Mouse (Mus musculus) ES-Bruce4 (cell line): ENCODE results near the gene Lztfl1. TPM values are rescaled to one million over a fixed set of nuclear protein-coding genes. Genes with fewer than 3 reads are reported as not detected.

ENCODE experiments used
- H3K27ac ChIP-seq: 2 replicates; pipeline ENCODE4 v1.5.1; 2012; ENCODE audit warnings: low read length, inconsistent platforms; ENCODE audit not compliant: insufficient read depth
- H3K27me3 ChIP-seq: 2 replicates; pipeline ENCODE4 v1.6.1; 2012; ENCODE audit warnings: mild to moderate bottlenecking, low read length, inconsistent platforms; ENCODE audit not compliant: control insufficient read depth, poor library complexity, insufficient read depth, severe bottlenecking
- H3K36me3 ChIP-seq: 2 replicates; pipeline ENCODE4 v1.6.1; 2012; ENCODE audit warnings: inconsistent platforms, mild to moderate bottlenecking, low read length, moderate library complexity; ENCODE audit not compliant: control insufficient read depth, poor library complexity, insufficient read depth, severe bottlenecking
- H3K4me1 ChIP-seq: one replicate; pipeline ENCODE4 v1.8.1; 2011; ENCODE audit warnings: low read length; ENCODE audit not compliant: control insufficient read depth, insufficient read depth
- H3K4me3 ChIP-seq: 2 replicates; pipeline ENCODE4 v1.5.1; 2011; ENCODE audit warnings: low read depth, mild to moderate bottlenecking, low read length
- H3K9ac ChIP-seq: 2 replicates; pipeline ENCODE4 v1.6.1; 2012; ENCODE audit warnings: low read depth, mild to moderate bottlenecking, inconsistent platforms; ENCODE audit not compliant: poor library complexity, severe bottlenecking
- H3K9me3 ChIP-seq: replicated peaks from 2 replicates; pipeline ENCODE4 v1.6.1; 2012; ENCODE audit warnings: mild to moderate bottlenecking, low read length, inconsistent platforms; ENCODE audit not compliant: control insufficient read depth, poor library complexity, insufficient read depth, severe bottlenecking
- CTCF ChIP-seq: IDR thresholded peaks from one replicate; pipeline ENCODE4 v1.8.1; 2011; ENCODE audit warnings: low read depth, low read length
- EP300 ChIP-seq: IDR thresholded peaks from 2 replicates; pipeline ENCODE4 v1.6.1; 2011; ENCODE audit warnings: low read depth, low read length; ENCODE audit not compliant: insufficient read depth
- POLR2A ChIP-seq: IDR thresholded peaks from one replicate; pipeline ENCODE4 v1.8.1; 2011; ENCODE audit warnings: low read length; ENCODE audit not compliant: insufficient read depth
- polyA plus RNA-seq: library from polyadenylated mRNA; stranded (reverse); fragments of >200 nt; gene quantifications from 2 replicates; pipeline ENCODE4 v1.2.4, GENCODE M21; 2011; ENCODE audit warnings: low read depth; ENCODE audit not compliant: missing spikeins, insufficient read depth, insufficient read length

Gene Lztfl1
- polyA plus RNA-seq, 1 experiment: 30.3 TPM

GRCm38 (mm10) chr9:123695634-123696302 lies 21.7 kb downstream of the Lztfl1 start:
- Histone ChIP-seq H3K4me1 (no peaks in the 10 kb centered on the region), H3K27ac (no peak overlapping the region), H3K36me3 (no peaks in the 10 kb centered on the region; the same call in 1 of the 2 replicates), H3K4me3 (no peak overlapping the region), H3K27me3 (no peaks in the 10 kb centered on the region), H3K9me3 (no peaks in the 10 kb centered on the region), H3K9ac (no peak overlapping the region)
- no peak for TF ChIP-seq POLR2A
- TF ChIP-seq CTCF: no peak
- TF ChIP-seq EP300: no peak

- TF ChIP-seq EP300: no peak
- TF ChIP-seq CTCF: no peak
- no peak for TF ChIP-seq POLR2A
- Histone ChIP-seq H3K9ac (no peak overlapping the region), H3K4me1 (no peaks in the 10 kb centered on the region), H3K36me3 (no peaks in the 10 kb centered on the region), H3K27ac (no peak overlapping the region), H3K27me3 (no peaks in the 10 kb centered on the region), H3K9me3 (no peaks in the 10 kb centered on the region), H3K4me3 (no peak overlapping the region)
These were observed 29.3 kb downstream of the Lztfl1 start for GRCm38 (mm10) chr9:123688227-123688626.

- H3K4me1 ChIP-seq: no peaks in the 10 kb centered on the region
- no peak overlapping the region for H3K27ac ChIP-seq
- TF ChIP-seq POLR2A: no peak
- TF ChIP-seq EP300: no peak
- no peak for TF ChIP-seq CTCF
- no peak overlapping the region for H3K4me3 ChIP-seq
- H3K36me3 ChIP-seq: no peaks in the 10 kb centered on the region
- H3K9ac ChIP-seq: no peak overlapping the region
- H3K27me3 ChIP-seq: no peaks in the 10 kb centered on the region; the same call in 1 of the 2 replicates
- H3K9me3 ChIP-seq: no peaks in the 10 kb centered on the region
These were observed 31.3 kb downstream of the Lztfl1 start for GRCm38 (mm10) chr9:123686206-123686605.

- Histone ChIP-seq H3K9ac (no peak overlapping the region), H3K27me3 (peaks cover 2% of the 10 kb centered on the region), H3K4me3 (no peak overlapping the region), H3K36me3 (no peaks in the 10 kb centered on the region), H3K4me1 (no peaks in the 10 kb centered on the region), H3K27ac (no peak overlapping the region), H3K9me3 (no peaks in the 10 kb centered on the region)
- TF ChIP-seq CTCF: no peak
- TF ChIP-seq POLR2A: no peak
- no peak for TF ChIP-seq EP300
These were observed 33.8 kb downstream of the Lztfl1 start for GRCm38 (mm10) chr9:123683704-123684103.

GRCm38 (mm10) chr9:123679198-123679597 lies 38.3 kb downstream of the Lztfl1 start:
- Histone ChIP-seq H3K27ac (no peak overlapping the region), H3K9ac (no peak overlapping the region), H3K36me3 (no peaks in the 10 kb centered on the region), H3K4me1 (no peaks in the 10 kb centered on the region), H3K4me3 (no peak overlapping the region), H3K9me3 (no peaks in the 10 kb centered on the region), H3K27me3 (peaks cover 12% of the 10 kb centered on the region)
- TF ChIP-seq CTCF (no peak), EP300 (no peak), POLR2A (no peak)

GRCm38 (mm10) chr9:123678327-123679105 lies 39.0 kb downstream of the Lztfl1 start, which contains the start of the genes Ccr9 and Slc6a20a:
Gene Ccr9 (plus strand): TSS chr9:123678439.
Gene Slc6a20a (minus strand): TSS chr9:123678885.
- Histone ChIP-seq H3K9me3 (no peaks in the 10 kb centered on the region), H3K9ac (peak within 1 kb of the TSS; percentile 50), H3K4me3 (peak within 1 kb of the TSS; percentile 69), H3K27ac (no peak within 1 kb of the TSS), H3K36me3 (no peaks in the 10 kb centered on the region), H3K27me3 (peaks cover 12% of the 10 kb centered on the region), H3K4me1 (no peaks in the 10 kb centered on the region)
- no peak for TF ChIP-seq POLR2A
